Mouse (Mus musculus): ENCODE measurements at regions not wholly inside any gene's neighbourhood (a gene's known extent, or its start where the extent isn't known, plus 50 kb on each side); places are given as distances from the start of the nearest gene placed in this dataset.
"Not testable (repeated sequence)": the region's sequence is repeated elsewhere in the genome, so short reads cannot be mapped to it uniquely, and the experiment has no call there.

GRCm38 (mm10) chrX:15813771-15814170, 708.9 kb upstream of the Cypt1 start:
- DNase-seq (ENCODE audit: low spot score) (no peak), ATAC-seq (no peak)
- no peak overlapping the region for H3K4me2 ChIP-seq (ENCODE audit: low read depth, low read length)
- no peaks in the 10 kb centered on the region for H3K4me1 ChIP-seq (ENCODE audit: insufficient read depth, low read length)
- 26% methylated on average over 2 of the region's 2 CpGs for WGBS
- no peak overlapping the region for H3K4me3 ChIP-seq (ENCODE audit: low read length)
- H3K9ac ChIP-seq (replicated peaks; ENCODE audit: low read length): no peak overlapping the region
- H3K36me3 ChIP-seq (ENCODE audit: insufficient read depth, low read length): no peaks in the 10 kb centered on the region
- 0 out of 2 replicates have a peak, but pooled peaks have one; percentile 24 for TF ChIP-seq CTCF (IDR thresholded peaks at IDR 0.05; ENCODE audit: low read depth)
- no peak overlapping the region for H3K27ac ChIP-seq
- H3K27me3 ChIP-seq (ENCODE audit: insufficient read depth, low read length): no peaks in the 10 kb centered on the region
- peaks cover 3% of the 10 kb centered on the region; the same call in 1 of the 2 replicates for H3K9me3 ChIP-seq (ENCODE audit: low read length)

GRCm38 (mm10) chrX:15846119-15846877, 676.4 kb upstream of the Cypt1 start:
- not testable (repeated sequence) for H3K27ac ChIP-seq; H3K4me3 ChIP-seq (ENCODE audit: low read length); H3K9ac ChIP-seq (replicated peaks; ENCODE audit: low read length); DNase-seq (ENCODE audit: low spot score); H3K9me3 ChIP-seq (ENCODE audit: low read length); H3K36me3 ChIP-seq (ENCODE audit: insufficient read depth, low read length); H3K4me1 ChIP-seq (ENCODE audit: insufficient read depth, low read length); ATAC-seq; H3K4me2 ChIP-seq (ENCODE audit: low read depth, low read length); H3K27me3 ChIP-seq (ENCODE audit: insufficient read depth, low read length)
- 39% methylated on average over 3 of the region's 3 CpGs for WGBS

Data from hindbrain, postnatal 0 days (tissue).